11 mouse cellular contexts compared by ENCODE assay signal in genomic region chr1:90018071-90018470, GRCm38 (mm10). TPM values are rescaled to one million over a fixed set of nuclear protein-coding genes. Genes with fewer than 3 reads are reported as not detected.
"Had no signal": no experiment of that assay in that cellular context is flagged by ENCODE, and none has a peak within 500 bp of the region (broad histone marks: within the 10 kb centered on the region; RNA-seq: fewer than 3 reads in every experiment).

No protein-coding gene starts in this region.

- ATAC-seq: liver, embryonic 12.5 days; midbrain, embryonic 15.5 days had no signal

- DNase-seq: layer of hippocampus, adult 9-11 months; layer of hippocampus, postnatal 36 days; lung, postnatal 14 days; right cerebral cortex, postnatal 14 days had no signal

RNA-seq across cellular contexts. Expression of gene Asb18, which starts 3.6 kb away (rescaled TPM):
- total RNA-seq: monocyte, adult 5-6 weeks; neutrophil, adult 5-6 weeks had no signal
- polyA plus RNA-seq: liver, embryonic 12.5 days; macrophage; small intestine, adult 2 months; stomach, postnatal 0 days had no signal
